Mouse (Mus musculus) heart, postnatal 0 days (tissue): Measurements from ENCODE around the gene Fam168a. TPM values are rescaled to one million over a fixed set of nuclear protein-coding genes. Genes with fewer than 3 reads are reported as not detected.

Experiments used
- ATAC-seq: fragments of 200-750 bp; cut with Nextera tagmentation; 2 replicates; pipeline ENCODE4 v1.8.0; 2017; ENCODE audit warnings: low read depth, moderate number of reproducible peaks, moderate library complexity; ENCODE audit not compliant: insufficient read depth
- DNase-seq: peaks from one replicate; pipeline ENCODE4 v3.0.0-alpha.2; 2016; ENCODE audit warnings: low spot score
- H3K27ac ChIP-seq: fragments of 300-500 bp; sonication (generic); 2 replicates; pipeline ENCODE4 v1.5.1; 2014; ENCODE audit warnings: low read depth, mild to moderate bottlenecking
- H3K27me3 ChIP-seq: fragments of 300-500 bp; sonication (generic); 2 replicates; pipeline ENCODE4 v1.6.1; 2014; ENCODE audit warnings: low read length, mixed read lengths; ENCODE audit not compliant: control insufficient read depth, insufficient read depth
- H3K36me3 ChIP-seq: fragments of 300-500 bp; sonication (generic); replicated peaks from 2 replicates; pipeline ENCODE4 v1.6.1; 2014; ENCODE audit warnings: low read length, mixed read lengths; ENCODE audit not compliant: control insufficient read depth, insufficient read depth
- H3K4me1 ChIP-seq: fragments of 300-500 bp; sonication (generic); 2 replicates; pipeline ENCODE4 v1.6.1; 2014; ENCODE audit warnings: antibody characterized with exemption; ENCODE audit not compliant: control insufficient read depth, insufficient read depth
- H3K4me2 ChIP-seq: fragments of 300-500 bp; sonication (generic); 2 replicates; pipeline ENCODE4 v1.6.1; 2014; ENCODE audit warnings: low read depth, mild to moderate bottlenecking, low read length, moderate library complexity
- H3K4me3 ChIP-seq: fragments of 300-500 bp; sonication (generic); 2 replicates; pipeline ENCODE4 v1.5.1; 2014; ENCODE audit warnings: low read depth, low read length
- H3K9ac ChIP-seq: fragments of 300-500 bp; sonication (generic); replicated peaks from 2 replicates; pipeline ENCODE4 v1.6.1; 2014; ENCODE audit warnings: low read depth, low read length, mixed read lengths
- H3K9me3 ChIP-seq: fragments of 300-500 bp; sonication (generic); replicated peaks from 2 replicates; pipeline ENCODE4 v1.6.1; 2016; ENCODE audit warnings: low read length; ENCODE audit not compliant: control insufficient read depth
- CTCF ChIP-seq: IDR thresholded peaks from 2 replicates; pipeline ENCODE4 v1.5.1; 2016; ENCODE audit warnings: antibody characterized with exemption, control low read depth, low read depth
- EP300 ChIP-seq: IDR thresholded peaks from 2 replicates; pipeline ENCODE4 v1.6.1; 2016; ENCODE audit warnings: antibody characterized with exemption, low read depth
- WGBS: fragments of 180-500 bp; shearing (Covaris S2); extraction: QIAGEN DNeasy Blood & Tissue Kit; methylation state at CpG from one replicate; pipeline ENCODE4 v1.1.7; 2014; 5-methylcytosine and 5-hydroxymethylcytosine counted together
- polyA plus RNA-seq: library from polyadenylated mRNA; unstranded; fragments of >200 nt; fragmentation: Nextera tagmentation; extraction: Ambion mirVana; gene quantifications from 2 replicates; pipeline ENCODE4 v1.2.1, GENCODE M21; 2015
- total RNA-seq: library from RNA; depleted of rRNA; stranded (reverse); fragments of >200 nt; gene quantifications from 2 replicates; pipeline ENCODE4 v1.2.3, GENCODE M21; 2014; ENCODE audit warnings: low replicate concordance

Gene Fam168a
- total and polyA plus RNA-seq, 2 experiments from 2014 or later, result 20.0 to 29.0 TPM

GRCm38 (mm10) chr7:100812641-100813040 lies 106.2 kb downstream of the Fam168a start:
- Histone ChIP-seq H3K4me2 (no peak overlapping the region), H3K4me3 (no peak overlapping the region), H3K9me3 (no peaks in the 10 kb centered on the region), H3K27me3 (no peaks in the 10 kb centered on the region), H3K27ac (no peak overlapping the region), H3K36me3 (no peaks in the 10 kb centered on the region), H3K9ac (no peak overlapping the region), H3K4me1 (peaks cover 21% of the 10 kb centered on the region)
- WGBS, result 84% methylated on average over 5 of the region's 5 CpGs
- no peak for DNase-seq
- TF ChIP-seq EP300, result no peak
- TF ChIP-seq CTCF, result no peak
- no peak for ATAC-seq

DNA sequence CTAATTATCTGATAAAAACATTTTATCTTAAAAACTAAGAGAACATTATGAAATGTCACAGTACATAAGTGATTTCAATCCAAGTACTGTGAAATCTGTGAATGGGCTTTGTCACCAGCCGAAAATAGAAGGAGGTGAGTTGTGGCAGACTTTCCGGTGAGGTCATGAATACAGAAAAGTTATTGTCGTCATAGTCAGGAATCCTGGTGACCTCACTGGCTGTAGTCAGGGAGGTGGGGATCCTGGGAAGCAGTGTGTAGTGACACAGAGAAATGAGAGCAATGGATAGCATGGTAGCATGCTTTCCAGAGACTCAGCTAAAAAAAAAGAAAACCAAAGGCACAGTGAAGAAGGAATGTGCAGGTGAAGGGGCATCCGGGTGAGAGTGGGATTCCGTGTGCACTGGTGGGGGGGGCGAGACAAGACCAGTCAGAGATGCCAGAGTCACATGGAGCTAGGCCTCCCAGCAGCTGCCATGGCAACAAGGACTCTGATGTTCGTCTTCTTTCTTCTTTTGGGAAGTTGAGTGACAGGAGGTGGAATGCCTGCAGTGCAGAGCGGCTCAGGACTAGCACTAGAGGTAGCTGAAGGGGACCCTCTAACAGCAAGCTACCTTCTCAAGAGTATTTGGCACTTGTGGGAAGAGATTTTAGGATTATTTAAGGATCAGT lies 109.6 kb downstream of the Fam168a start:
- Histone ChIP-seq H3K36me3 (no peaks in the 10 kb centered on the region), H3K4me1 (peaks cover 21% of the 10 kb centered on the region), H3K27ac (peak overlapping the region; percentile 36), H3K4me2 (no peak overlapping the region), H3K9me3 (no peaks in the 10 kb centered on the region), H3K27me3 (no peaks in the 10 kb centered on the region), H3K9ac (no peak overlapping the region), H3K4me3 (no peak overlapping the region)
- TF ChIP-seq CTCF, result no peak
- no peak for TF ChIP-seq EP300
- DNase-seq, result peak; percentile 64
- 38% methylated on average over 8 of the region's 8 CpGs for WGBS
- peak; percentile 83; the same call in 1 of the 2 replicates for ATAC-seq

DNA sequence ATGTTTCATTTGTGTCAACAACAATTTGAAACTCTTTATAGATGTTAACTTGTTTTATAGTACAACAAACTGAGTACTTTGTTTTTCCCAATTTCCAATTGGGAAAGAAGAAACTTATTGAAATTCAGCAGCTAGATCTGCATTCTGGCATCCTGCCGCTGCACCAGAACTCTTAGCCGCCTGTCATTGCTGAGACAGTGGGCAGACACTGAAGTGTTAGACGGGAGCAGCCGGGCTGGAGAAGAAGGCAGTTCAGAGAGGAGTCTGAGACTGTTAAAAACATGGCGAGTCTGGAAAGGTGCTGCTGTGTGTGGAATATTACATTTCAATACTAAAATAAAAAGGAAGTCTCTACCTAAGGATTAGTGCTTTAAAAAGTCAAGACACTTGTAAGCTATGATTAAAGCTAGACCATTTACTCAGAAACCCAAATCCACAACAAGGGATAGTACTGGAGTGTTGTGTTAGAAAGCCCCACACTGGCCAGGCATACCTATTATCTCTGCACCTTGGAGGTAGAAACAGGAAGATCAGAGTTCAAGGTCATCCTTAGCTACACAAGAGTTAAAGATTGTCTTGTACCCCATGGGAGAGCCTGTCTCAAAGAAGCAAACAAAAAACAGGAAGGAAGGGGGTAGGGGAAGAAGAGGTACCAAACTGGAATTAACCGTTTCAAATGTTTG lies 110.5 kb downstream of the Fam168a start:
- DNase-seq, result no peak
- Histone ChIP-seq H3K4me3 (no peak overlapping the region), H3K4me1 (peaks cover 21% of the 10 kb centered on the region), H3K9ac (no peak overlapping the region), H3K4me2 (no peak overlapping the region; the same call in 1 of the 2 replicates), H3K36me3 (no peaks in the 10 kb centered on the region), H3K9me3 (no peaks in the 10 kb centered on the region), H3K27me3 (no peaks in the 10 kb centered on the region), H3K27ac (peak overlapping the region; percentile 36; the same call in 1 of the 2 replicates)
- ATAC-seq, result no peak
- WGBS, result 44% methylated on average over 6 of the region's 6 CpGs
- TF ChIP-seq CTCF (no peak), EP300 (no peak)

- H3K36me3 ChIP-seq, result no peaks in the 10 kb centered on the region
- H3K27me3 ChIP-seq, result no peaks in the 10 kb centered on the region
- WGBS, result 49% methylated on average over 2 of the region's 2 CpGs
- H3K4me2 ChIP-seq, result no peak overlapping the region
- 0 out of 2 replicates have a peak overlapping the region, but pooled peaks have one; percentile 21 for H3K9ac ChIP-seq
- ATAC-seq (no peak), DNase-seq (no peak)
- H3K4me1 ChIP-seq, result peaks cover 21% of the 10 kb centered on the region
- no peak overlapping the region for H3K4me3 ChIP-seq
- no peak overlapping the region for H3K27ac ChIP-seq
- H3K9me3 ChIP-seq, result no peaks in the 10 kb centered on the region
- TF ChIP-seq CTCF, result no peak
- no peak for TF ChIP-seq EP300
These were observed 111.0 kb downstream of the Fam168a start for GRCm38 (mm10) chr7:100817442-100817760.

- no peak for ATAC-seq
- H3K36me3 ChIP-seq, result no peaks in the 10 kb centered on the region
- H3K27me3 ChIP-seq, result no peaks in the 10 kb centered on the region
- H3K4me2 ChIP-seq, result no peak overlapping the region
- 77% methylated on average over 4 of the region's 4 CpGs for WGBS
- peak; percentile 57 for TF ChIP-seq CTCF
- no peak for TF ChIP-seq EP300
- no peak for DNase-seq
- no peak overlapping the region for H3K27ac ChIP-seq
- H3K4me1 ChIP-seq, result peaks cover 21% of the 10 kb centered on the region
- no peak overlapping the region for H3K4me3 ChIP-seq
- H3K9me3 ChIP-seq, result no peaks in the 10 kb centered on the region
- no peak overlapping the region for H3K9ac ChIP-seq
These were observed 112.1 kb downstream of the Fam168a start for GRCm38 (mm10) chr7:100818401-100819064.
